Mouse (Mus musculus) embryonic facial prominence, embryonic 15.5 days (tissue): ENCODE data around the gene Afdn. TPM values are rescaled to one million over a fixed set of nuclear protein-coding genes. Genes with fewer than 3 reads are reported as not detected.

Source experiments
- ATAC-seq: fragments of 200-750 bp; cut with Nextera tagmentation; 2 replicates; pipeline ENCODE4 v1.8.0; 2017; ENCODE audit warnings: low read depth, moderate TSS enrichment; ENCODE audit not compliant: insufficient number of reproducible peaks, low FRiP score, low TSS enrichment
- H3K27ac ChIP-seq: fragments of 300-500 bp; sonication (generic); replicated peaks from 2 replicates; pipeline ENCODE4 v1.5.1; 2015; ENCODE audit warnings: mild to moderate bottlenecking, inconsistent platforms
- H3K27me3 ChIP-seq: fragments of 300-500 bp; sonication (generic); 2 replicates; pipeline ENCODE4 v1.6.1; 2015; ENCODE audit warnings: inconsistent platforms
- H3K36me3 ChIP-seq: fragments of 300-500 bp; sonication (generic); 2 replicates; pipeline ENCODE4 v1.6.1; 2015; ENCODE audit warnings: mild to moderate bottlenecking, inconsistent platforms
- H3K4me1 ChIP-seq: fragments of 300-500 bp; sonication (generic); 2 replicates; pipeline ENCODE4 v1.6.1; 2015; ENCODE audit warnings: inconsistent platforms
- H3K4me2 ChIP-seq: fragments of 300-500 bp; sonication (generic); replicated peaks from 2 replicates; pipeline ENCODE4 v1.6.1; 2015; ENCODE audit warnings: mild to moderate bottlenecking, inconsistent platforms
- H3K4me3 ChIP-seq: fragments of 300-500 bp; sonication (generic); replicated peaks from 2 replicates; pipeline ENCODE4 v1.5.1; 2015; ENCODE audit warnings: mild to moderate bottlenecking, inconsistent platforms
- H3K9ac ChIP-seq: fragments of 300-500 bp; sonication (generic); 2 replicates; pipeline ENCODE4 v1.6.1; 2015; ENCODE audit warnings: inconsistent platforms
- H3K9me3 ChIP-seq: fragments of 300-500 bp; sonication (generic); replicated peaks from 2 replicates; pipeline ENCODE4 v1.6.1; 2016; ENCODE audit warnings: inconsistent platforms
- WGBS: fragments of 180-500 bp; shearing (Covaris S2); methylation state at CpG from one replicate; pipeline ENCODE4 v1.1.7; 2015; 5-methylcytosine and 5-hydroxymethylcytosine counted together
- polyA plus RNA-seq: library from polyadenylated mRNA; unstranded; fragments of >200 nt; fragmentation: Nextera tagmentation; extraction: Ambion mirVana; gene quantifications from 2 replicates; pipeline ENCODE4 v1.2.1, GENCODE M21; 2015

Afdn gene
- polyA plus RNA-seq, 1 experiment from 2014 or later, result 81.2 TPM

- ATAC-seq, result no peak
- no peak overlapping the region for H3K4me2 ChIP-seq
- H3K4me3 ChIP-seq, result no peak overlapping the region
- H3K4me1 ChIP-seq, result no peaks in the 10 kb centered on the region
- no peak overlapping the region for H3K27ac ChIP-seq
- no peaks in the 10 kb centered on the region for H3K27me3 ChIP-seq
- H3K9me3 ChIP-seq, result no peaks in the 10 kb centered on the region
- H3K36me3 ChIP-seq, result peaks cover 8% of the 10 kb centered on the region
- H3K9ac ChIP-seq, result no peak overlapping the region
These were observed 117.1 kb downstream of the Afdn start for GRCm38 (mm10) chr17:13877460-13877859.

GRCm38 (mm10) chr17:13879731-13880130 is 119.4 kb downstream of the Afdn start:
- no peaks in the 10 kb centered on the region for H3K4me1 ChIP-seq
- H3K9ac ChIP-seq, result no peak overlapping the region
- peaks cover 8% of the 10 kb centered on the region for H3K36me3 ChIP-seq
- no peak overlapping the region for H3K4me2 ChIP-seq
- no peaks in the 10 kb centered on the region for H3K9me3 ChIP-seq
- H3K27ac ChIP-seq, result no peak overlapping the region
- WGBS, result 72% methylated on average over 1 of the region's 1 CpGs
- no peak for ATAC-seq
- H3K4me3 ChIP-seq, result no peak overlapping the region
- H3K27me3 ChIP-seq, result no peaks in the 10 kb centered on the region

DNA sequence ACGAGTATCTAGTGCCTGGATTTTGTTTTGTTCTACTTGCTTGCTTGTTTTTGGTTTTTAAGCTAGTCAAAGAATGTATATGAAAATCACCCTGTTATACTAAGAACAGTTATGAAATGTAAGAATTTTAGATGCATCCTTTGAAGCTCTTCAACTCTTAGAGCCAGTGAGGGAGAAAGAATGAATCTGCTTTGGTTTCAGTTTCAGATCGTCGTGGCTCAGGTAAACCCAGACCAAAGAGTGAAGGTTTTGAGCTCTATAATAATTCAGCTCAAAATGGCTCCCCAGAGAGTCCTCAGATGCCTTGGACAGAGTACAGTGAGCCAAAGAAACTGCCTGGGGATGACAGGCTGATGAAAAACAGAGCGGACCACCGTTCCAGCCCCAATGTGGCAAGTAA is 123.2 kb downstream of the Afdn start:
- no peaks in the 10 kb centered on the region for H3K4me1 ChIP-seq
- H3K9me3 ChIP-seq, result no peaks in the 10 kb centered on the region
- WGBS, result 65% methylated on average over 5 of the region's 5 CpGs
- no peaks in the 10 kb centered on the region for H3K27me3 ChIP-seq
- no peak for ATAC-seq
- H3K4me2 ChIP-seq, result no peak overlapping the region
- H3K36me3 ChIP-seq, result peaks cover 32% of the 10 kb centered on the region
- H3K4me3 ChIP-seq, result no peak overlapping the region
- H3K9ac ChIP-seq, result no peak overlapping the region
- no peak overlapping the region for H3K27ac ChIP-seq

GRCm38 (mm10) chr17:13889818-13890434 is 129.6 kb downstream of the Afdn start:
- no peak overlapping the region for H3K4me2 ChIP-seq
- no peaks in the 10 kb centered on the region for H3K9me3 ChIP-seq
- H3K27me3 ChIP-seq, result no peaks in the 10 kb centered on the region
- H3K4me3 ChIP-seq, result no peak overlapping the region
- peaks cover 26% of the 10 kb centered on the region for H3K36me3 ChIP-seq
- no peaks in the 10 kb centered on the region for H3K4me1 ChIP-seq
- H3K9ac ChIP-seq, result no peak overlapping the region
- no peak overlapping the region for H3K27ac ChIP-seq
- 72% methylated on average over 7 of the region's 7 CpGs for WGBS
- ATAC-seq, result no peak

DNA sequence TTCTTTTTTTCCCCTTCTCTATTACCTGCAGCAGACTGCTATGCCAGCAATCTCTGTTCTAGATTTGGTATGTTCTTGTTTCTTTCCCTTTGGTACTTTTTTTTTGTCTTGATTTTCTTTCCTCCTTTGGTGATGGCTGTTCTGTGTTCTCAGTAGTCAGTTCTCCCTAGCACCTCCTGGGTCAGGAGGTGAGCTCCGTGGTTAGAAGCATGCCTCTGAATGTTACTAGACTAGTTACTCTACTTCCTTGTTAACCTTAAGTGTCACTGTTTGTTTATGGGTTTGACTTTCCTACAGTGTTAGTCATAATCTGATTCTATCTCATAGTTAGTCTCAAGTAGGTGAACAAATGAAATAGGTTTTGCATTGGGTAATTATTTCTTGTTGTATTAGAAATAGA is 130.6 kb downstream of the Afdn start:
- Histone ChIP-seq H3K9ac (no peak overlapping the region), H3K27me3 (no peaks in the 10 kb centered on the region), H3K36me3 (peaks cover 20% of the 10 kb centered on the region), H3K9me3 (no peaks in the 10 kb centered on the region), H3K4me3 (no peak overlapping the region), H3K4me1 (no peaks in the 10 kb centered on the region), H3K4me2 (no peak overlapping the region), H3K27ac (no peak overlapping the region)
- WGBS, result 70% methylated on average over 1 of the region's 1 CpGs
- no peak for ATAC-seq

- Histone ChIP-seq H3K36me3 (peaks cover 28% of the 10 kb centered on the region), H3K4me2 (no peak overlapping the region), H3K9me3 (no peaks in the 10 kb centered on the region), H3K9ac (no peak overlapping the region), H3K4me3 (no peak overlapping the region), H3K27me3 (no peaks in the 10 kb centered on the region), H3K4me1 (no peaks in the 10 kb centered on the region), H3K27ac (no peak overlapping the region)
- no peak for ATAC-seq
- WGBS, result 83% methylated on average over 17 of the region's 17 CpGs
These were observed 138.5 kb downstream of the Afdn start for GRCm38 (mm10) chr17:13898838-13899237.

DNA sequence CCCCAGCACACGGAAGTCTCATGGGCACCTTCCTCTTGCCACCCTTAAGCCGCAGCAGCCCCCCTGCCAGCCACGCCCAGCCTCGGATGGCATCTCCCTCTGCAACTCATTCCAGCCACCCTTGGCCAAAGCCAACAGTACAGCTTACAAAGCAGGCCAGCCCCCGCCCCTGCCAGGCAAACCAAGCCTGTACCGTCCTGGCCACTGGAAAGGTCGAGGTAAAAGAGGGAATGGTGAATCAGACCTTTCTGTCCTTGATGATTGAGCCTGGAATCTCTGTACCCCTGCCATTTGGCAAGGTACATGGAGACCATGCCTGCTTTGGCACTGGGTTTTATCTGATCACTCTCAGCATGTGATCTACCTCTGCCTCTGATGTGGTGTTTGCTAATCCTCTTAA is 138.9 kb downstream of the Afdn start:
- WGBS, result 82% methylated on average over 7 of the region's 7 CpGs
- peaks cover 31% of the 10 kb centered on the region for H3K36me3 ChIP-seq
- H3K27me3 ChIP-seq, result no peaks in the 10 kb centered on the region
- H3K9me3 ChIP-seq, result no peaks in the 10 kb centered on the region
- H3K4me3 ChIP-seq, result no peak overlapping the region
- H3K4me1 ChIP-seq, result no peaks in the 10 kb centered on the region
- no peak overlapping the region for H3K9ac ChIP-seq
- ATAC-seq, result no peak
- 0 out of 2 replicates have a peak overlapping the region, but pooled peaks have one; percentile 11 for H3K27ac ChIP-seq
- no peak overlapping the region for H3K4me2 ChIP-seq

GRCm38 (mm10) chr17:13903793-13904192 is 143.5 kb downstream of the Afdn start:
- no peaks in the 10 kb centered on the region for H3K4me1 ChIP-seq
- no peaks in the 10 kb centered on the region for H3K27me3 ChIP-seq
- H3K27ac ChIP-seq, result no peak overlapping the region
- no peak overlapping the region for H3K4me2 ChIP-seq
- WGBS, result 88% methylated on average over 8 of the region's 8 CpGs
- H3K36me3 ChIP-seq, result peaks cover 22% of the 10 kb centered on the region
- ATAC-seq, result no peak
- H3K4me3 ChIP-seq, result no peak overlapping the region
- H3K9me3 ChIP-seq, result no peaks in the 10 kb centered on the region
- H3K9ac ChIP-seq, result no peak overlapping the region

- WGBS, result 90% methylated on average over 5 of the region's 5 CpGs
- no peak overlapping the region for H3K4me3 ChIP-seq
These were observed 146.7 kb downstream of the Afdn start for GRCm38 (mm10) chr17:13907082-13907481.

GRCm38 (mm10) chr17:13907681-13908080 is 147.3 kb downstream of the Afdn start:
- Histone ChIP-seq H3K4me2 (no peak overlapping the region), H3K9ac (no peak overlapping the region), H3K36me3 (peaks cover 11% of the 10 kb centered on the region), H3K4me1 (no peaks in the 10 kb centered on the region), H3K4me3 (no peak overlapping the region), H3K27me3 (no peaks in the 10 kb centered on the region), H3K9me3 (no peaks in the 10 kb centered on the region), H3K27ac (no peak overlapping the region)
- 84% methylated on average over 1 of the region's 1 CpGs for WGBS
- ATAC-seq, result no peak

More at GRCm38 (mm10) chr17:13907082-13907481, 146.7 kb downstream of the Afdn start:
- H3K36me3 ChIP-seq, result peaks cover 11% of the 10 kb centered on the region
- H3K27me3 ChIP-seq, result no peaks in the 10 kb centered on the region
- H3K27ac ChIP-seq, result no peak overlapping the region
- H3K9ac ChIP-seq, result no peak overlapping the region
- no peaks in the 10 kb centered on the region for H3K4me1 ChIP-seq
- H3K4me2 ChIP-seq, result no peak overlapping the region
- H3K9me3 ChIP-seq, result no peaks in the 10 kb centered on the region
- ATAC-seq, result no peak

DNA sequence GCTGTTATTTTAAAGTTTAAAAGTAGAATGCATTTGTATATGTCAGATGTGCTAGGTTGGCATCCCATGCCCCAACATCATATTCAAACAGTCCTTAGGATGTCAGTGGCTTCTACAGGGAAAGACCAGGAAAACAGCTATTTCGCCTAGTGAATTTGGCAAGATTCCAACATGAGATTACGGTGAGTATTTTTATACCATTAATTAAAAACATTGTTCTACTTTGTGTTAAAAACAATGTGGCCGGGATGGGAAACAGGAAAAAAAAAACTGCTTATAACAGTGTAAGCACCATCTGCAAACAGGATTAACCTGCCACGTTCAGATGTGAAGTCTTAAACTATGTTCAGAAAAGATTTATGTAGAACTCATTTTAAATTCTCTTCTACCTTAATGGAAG is 153.6 kb downstream of the Afdn start:
- ATAC-seq, result no peak
- Histone ChIP-seq H3K27ac (0 out of 2 replicates have a peak overlapping the region, but pooled peaks have one; percentile 17), H3K36me3 (no peaks in the 10 kb centered on the region), H3K4me3 (no peak overlapping the region), H3K9me3 (no peaks in the 10 kb centered on the region), H3K9ac (no peak overlapping the region), H3K4me1 (peaks cover 10% of the 10 kb centered on the region), H3K4me2 (no peak overlapping the region), H3K27me3 (no peaks in the 10 kb centered on the region)
- WGBS, result 24% methylated on average over 4 of the region's 4 CpGs

DNA sequence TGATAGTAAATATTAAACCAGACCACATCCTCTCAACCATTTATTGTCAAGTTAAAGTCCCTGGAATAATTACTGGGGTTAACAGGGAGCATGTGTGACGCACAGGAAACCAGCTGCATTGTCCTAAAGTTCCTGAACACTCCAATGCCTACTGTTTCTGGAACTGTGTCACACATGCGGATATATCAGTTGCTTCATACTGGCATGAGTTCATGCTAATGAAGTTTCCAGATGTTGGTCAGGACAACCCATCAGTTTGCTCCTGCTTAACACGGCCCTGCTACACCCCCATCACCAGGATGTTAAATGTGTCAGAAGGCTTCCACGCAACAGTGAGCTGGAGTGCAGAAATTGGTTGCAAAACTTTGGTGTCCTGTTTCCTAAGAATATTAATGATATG is 154.2 kb downstream of the Afdn start:
- H3K4me1 ChIP-seq, result peaks cover 10% of the 10 kb centered on the region
- no peak overlapping the region for H3K4me2 ChIP-seq
- ATAC-seq, result peak; percentile 34; the same call in 1 of the 2 replicates
- H3K36me3 ChIP-seq, result no peaks in the 10 kb centered on the region
- 42% methylated on average over 4 of the region's 4 CpGs for WGBS
- no peaks in the 10 kb centered on the region for H3K27me3 ChIP-seq
- no peak overlapping the region for H3K4me3 ChIP-seq
- no peak overlapping the region for H3K9ac ChIP-seq
- H3K27ac ChIP-seq, result 0 out of 2 replicates have a peak overlapping the region, but pooled peaks have one; percentile 13
- no peaks in the 10 kb centered on the region for H3K9me3 ChIP-seq
